Mouse (Mus musculus): ENCODE results near the gene Il18rap.

GRCm38 (mm10) chr1:40504548-40504947, 10.6 kb upstream of the Il18rap start:
- TF ChIP-seq CTCF (conservative IDR thresholded peaks at IDR 0.05; ENCODE audit: low read length) (no peak), POU5F1 (IDR thresholded peaks at IDR 0.05; ENCODE audit: borderline replicate concordance, low read length) (no peak)
